Mouse (Mus musculus) stomach, postnatal 0 days (tissue): ENCODE data around the gene Hist1h3b. TPM values are rescaled to one million over a fixed set of nuclear protein-coding genes. Genes with fewer than 3 reads are reported as not detected.

ENCODE experiments used
- ATAC-seq: fragments of 200-750 bp; cut with Nextera tagmentation; 2 replicates; pipeline ENCODE4 v1.8.0; 2017; ENCODE audit not compliant: low FRiP score, low TSS enrichment
- DNase-seq: peaks from one replicate; pipeline ENCODE4 v3.0.0-alpha.2; 2016; ENCODE audit warnings: low spot score
- H3K27ac ChIP-seq: fragments of 300-500 bp; sonication (generic); replicated peaks from 2 replicates; pipeline ENCODE4 v1.5.1; 2014; ENCODE audit warnings: mild to moderate bottlenecking, control low read depth
- H3K27me3 ChIP-seq: fragments of 300-500 bp; sonication (generic); 2 replicates; pipeline ENCODE4 v1.6.1; 2014; ENCODE audit warnings: low read length; ENCODE audit not compliant: control insufficient read depth, insufficient read depth
- H3K36me3 ChIP-seq: fragments of 300-500 bp; sonication (generic); 2 replicates; pipeline ENCODE4 v1.6.1; 2014; ENCODE audit warnings: low read length, mixed read lengths; ENCODE audit not compliant: control insufficient read depth, insufficient read depth
- H3K4me1 ChIP-seq: fragments of 300-500 bp; sonication (generic); replicated peaks from 2 replicates; pipeline ENCODE4 v1.6.1; 2014; ENCODE audit warnings: antibody characterized with exemption; ENCODE audit not compliant: control insufficient read depth, insufficient read depth
- H3K4me2 ChIP-seq: fragments of 300-500 bp; sonication (generic); replicated peaks from 2 replicates; pipeline ENCODE4 v1.6.1; 2014; ENCODE audit warnings: low read depth, mild to moderate bottlenecking, control low read depth, moderate library complexity
- H3K4me3 ChIP-seq: fragments of 300-500 bp; sonication (generic); 2 replicates; pipeline ENCODE4 v1.5.1; 2014; ENCODE audit warnings: low read depth, low read length, control low read depth
- H3K9ac ChIP-seq: fragments of 300-500 bp; sonication (generic); 2 replicates; pipeline ENCODE4 v1.6.1; 2014; ENCODE audit warnings: mild to moderate bottlenecking, low read length, control low read depth, mixed read lengths
- H3K9me3 ChIP-seq: fragments of 300-500 bp; sonication (generic); 2 replicates; pipeline ENCODE4 v1.6.1; 2016; ENCODE audit warnings: low read length; ENCODE audit not compliant: control insufficient read depth
- CTCF ChIP-seq: IDR thresholded peaks from 2 replicates; pipeline ENCODE4 v1.5.1; 2016; ENCODE audit warnings: antibody characterized with exemption, low read depth, mild to moderate bottlenecking, moderate library complexity
- EP300 ChIP-seq: optimal IDR thresholded peaks from 2 replicates; pipeline ENCODE3; 2016; ENCODE audit warnings: antibody characterized with exemption
- WGBS: fragments of 180-500 bp; shearing (Covaris S2); extraction: QIAGEN DNeasy Blood & Tissue Kit; methylation state at CpG from one replicate; pipeline ENCODE4 v1.1.7; 2014; 5-methylcytosine and 5-hydroxymethylcytosine counted together
- polyA plus RNA-seq: library from polyadenylated mRNA; unstranded; fragments of >200 nt; fragmentation: Nextera tagmentation; extraction: Ambion mirVana; gene quantifications from 2 replicates; pipeline ENCODE4 v1.2.1, GENCODE M21; 2015

Gene Hist1h3b
- polyA plus RNA-seq, 1 experiment from 2014 or later, result 6.7 TPM

DNA sequence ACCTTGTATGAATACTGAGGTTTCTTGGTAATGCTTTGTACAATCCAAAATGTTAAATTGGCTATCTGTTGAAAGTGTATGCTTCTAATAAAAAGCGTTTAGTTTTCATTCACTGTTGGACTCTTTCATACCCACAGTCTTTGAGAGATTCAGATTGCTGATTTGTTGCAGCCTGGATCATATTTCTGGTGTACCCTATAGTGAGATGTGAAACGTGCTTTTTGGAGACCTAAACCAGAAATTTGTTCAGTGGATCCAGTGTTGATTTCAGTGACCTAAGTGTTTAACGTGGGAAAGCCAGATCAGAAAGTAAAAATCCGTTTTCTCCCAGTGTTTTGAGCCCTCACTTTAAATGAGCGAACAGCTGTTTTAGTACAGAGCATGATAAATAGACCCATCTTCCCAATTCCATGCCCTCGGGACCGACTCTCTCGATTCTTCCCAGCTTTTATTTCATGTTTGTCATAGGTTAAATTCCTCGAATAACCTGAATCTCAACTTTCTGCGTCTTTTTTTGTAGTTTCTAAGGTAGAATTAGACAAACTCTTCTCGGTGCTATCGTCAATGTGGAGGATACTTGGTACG is 11.7 kb upstream of the Hist1h3b start:
- Histone ChIP-seq H3K9ac (peak overlapping the region; percentile 88), H3K4me1 (no peaks in the 10 kb centered on the region), H3K4me2 (peak overlapping the region; percentile 84), H3K27ac (peak overlapping the region; percentile 96), H3K9me3 (no peaks in the 10 kb centered on the region), H3K27me3 (no peaks in the 10 kb centered on the region), H3K36me3 (no peaks in the 10 kb centered on the region), H3K4me3 (peak overlapping the region; percentile 55)
- no peak for ATAC-seq
- 14% methylated on average over 13 of the region's 13 CpGs for WGBS
- DNase-seq, result no peak
- no peak for TF ChIP-seq EP300
- no peak for TF ChIP-seq CTCF

DNA sequence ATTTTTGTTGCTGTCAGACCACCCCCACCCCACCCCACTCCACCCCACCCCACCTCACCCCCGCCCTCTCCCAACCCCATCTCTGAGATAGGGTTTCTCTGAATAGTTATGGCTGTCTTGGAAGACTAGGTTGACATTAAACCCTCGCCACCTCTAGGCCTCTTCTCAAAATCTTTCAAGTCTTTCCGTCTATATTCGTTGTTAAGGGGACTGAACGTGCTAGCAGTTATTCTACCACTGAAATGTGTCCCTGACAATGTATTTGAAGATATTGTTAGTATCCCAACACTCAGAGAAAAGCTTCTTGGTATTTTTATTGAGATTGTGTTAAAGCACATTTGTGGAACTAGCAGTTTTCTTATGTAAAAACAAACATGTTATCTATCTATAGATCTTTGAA is 11.2 kb upstream of the Hist1h3b start:
- Histone ChIP-seq H3K9ac (no peak overlapping the region), H3K27me3 (no peaks in the 10 kb centered on the region), H3K4me3 (no peak overlapping the region), H3K9me3 (no peaks in the 10 kb centered on the region), H3K4me2 (peak overlapping the region; percentile 84; the same call in 1 of the 2 replicates), H3K4me1 (no peaks in the 10 kb centered on the region), H3K36me3 (no peaks in the 10 kb centered on the region), H3K27ac (no peak overlapping the region)
- no peak for TF ChIP-seq CTCF
- no peak for TF ChIP-seq EP300
- DNase-seq (no peak), ATAC-seq (no peak)
- 46% methylated on average over 5 of the region's 5 CpGs for WGBS

DNA sequence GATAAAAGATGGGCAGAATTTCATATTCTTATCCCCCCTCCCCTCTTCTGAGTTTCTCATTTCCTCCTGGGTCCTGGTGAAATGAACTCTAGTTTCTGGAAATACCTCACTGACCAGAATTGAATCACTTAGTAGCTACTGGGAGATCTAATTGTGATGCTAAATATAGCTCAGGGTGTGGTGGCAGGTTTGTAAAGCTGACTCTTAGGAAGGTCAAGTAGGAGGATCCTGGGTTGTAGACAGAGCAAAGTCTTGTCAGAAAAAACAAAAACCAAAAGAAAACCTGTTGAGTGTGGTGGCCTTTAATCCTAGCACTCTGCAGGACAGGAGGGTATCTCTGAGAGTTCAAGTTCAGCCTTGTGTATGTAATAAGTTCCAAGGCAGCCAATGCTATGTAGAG is 10.1 kb upstream of the Hist1h3b start:
- DNase-seq (no peak), ATAC-seq (no peak)
- no peak overlapping the region for H3K4me2 ChIP-seq
- no peak overlapping the region for H3K9ac ChIP-seq
- no peak overlapping the region for H3K4me3 ChIP-seq
- H3K27me3 ChIP-seq, result no peaks in the 10 kb centered on the region
- no peaks in the 10 kb centered on the region for H3K9me3 ChIP-seq
- no peaks in the 10 kb centered on the region for H3K36me3 ChIP-seq
- TF ChIP-seq CTCF (no peak), EP300 (no peak)
- H3K4me1 ChIP-seq, result no peaks in the 10 kb centered on the region
- no peak overlapping the region for H3K27ac ChIP-seq

DNA sequence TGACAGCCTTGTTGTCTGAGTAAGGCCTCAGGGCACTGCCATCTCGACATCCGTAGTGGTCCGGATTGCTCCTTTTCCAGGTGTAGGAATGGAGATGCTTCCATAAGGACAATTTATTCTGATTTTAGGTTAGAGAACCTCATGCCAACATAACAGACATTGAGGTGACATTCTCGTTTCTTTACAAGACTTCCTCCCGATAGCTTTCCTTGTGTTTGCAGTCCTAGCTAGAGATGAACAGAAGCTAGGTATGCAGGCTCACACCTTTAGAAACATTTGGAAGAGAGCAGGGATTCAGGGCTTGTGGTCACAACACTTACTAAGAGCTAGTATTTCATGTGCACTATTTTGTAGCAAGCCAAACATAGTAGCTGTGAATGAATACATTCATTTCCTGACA is 8.9 kb upstream of the Hist1h3b start:
- DNase-seq (no peak), ATAC-seq (no peak)
- 78% methylated on average over 5 of the region's 5 CpGs for WGBS
- Histone ChIP-seq H3K27ac (no peak overlapping the region), H3K36me3 (no peaks in the 10 kb centered on the region), H3K9ac (no peak overlapping the region), H3K4me3 (no peak overlapping the region), H3K9me3 (no peaks in the 10 kb centered on the region), H3K27me3 (no peaks in the 10 kb centered on the region), H3K4me2 (no peak overlapping the region), H3K4me1 (no peaks in the 10 kb centered on the region)
- TF ChIP-seq EP300, result no peak
- TF ChIP-seq CTCF, result no peak

DNA sequence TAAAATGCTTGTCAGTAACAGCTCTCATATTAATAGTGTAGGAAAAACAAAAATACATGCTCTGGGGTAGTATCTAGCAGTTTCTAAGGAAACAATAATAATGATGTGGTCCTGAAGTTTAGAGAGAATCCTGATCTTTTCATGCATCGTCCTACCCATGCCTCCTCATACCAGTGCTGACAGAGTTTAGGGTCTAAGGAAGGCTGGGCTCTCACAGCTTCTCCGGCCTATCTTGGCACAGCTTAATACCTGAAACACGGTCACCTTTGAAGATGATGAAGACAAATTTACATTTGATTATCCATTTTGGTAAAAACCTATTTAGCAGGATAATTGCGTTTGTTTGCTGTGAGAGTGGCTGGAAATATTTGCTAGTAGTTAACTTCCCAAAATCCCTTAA is 8.1 kb upstream of the Hist1h3b start:
- H3K9me3 ChIP-seq, result no peaks in the 10 kb centered on the region
- no peaks in the 10 kb centered on the region for H3K4me1 ChIP-seq
- no peak overlapping the region for H3K4me2 ChIP-seq
- DNase-seq (no peak), ATAC-seq (no peak)
- H3K27ac ChIP-seq, result no peak overlapping the region
- no peak overlapping the region for H3K9ac ChIP-seq
- peak overlapping the region; percentile 33; the same call in 1 of the 2 replicates for H3K4me3 ChIP-seq
- TF ChIP-seq CTCF (no peak), EP300 (no peak)
- no peaks in the 10 kb centered on the region for H3K36me3 ChIP-seq
- no peaks in the 10 kb centered on the region for H3K27me3 ChIP-seq
- WGBS, result 27% methylated on average over 4 of the region's 4 CpGs

DNA sequence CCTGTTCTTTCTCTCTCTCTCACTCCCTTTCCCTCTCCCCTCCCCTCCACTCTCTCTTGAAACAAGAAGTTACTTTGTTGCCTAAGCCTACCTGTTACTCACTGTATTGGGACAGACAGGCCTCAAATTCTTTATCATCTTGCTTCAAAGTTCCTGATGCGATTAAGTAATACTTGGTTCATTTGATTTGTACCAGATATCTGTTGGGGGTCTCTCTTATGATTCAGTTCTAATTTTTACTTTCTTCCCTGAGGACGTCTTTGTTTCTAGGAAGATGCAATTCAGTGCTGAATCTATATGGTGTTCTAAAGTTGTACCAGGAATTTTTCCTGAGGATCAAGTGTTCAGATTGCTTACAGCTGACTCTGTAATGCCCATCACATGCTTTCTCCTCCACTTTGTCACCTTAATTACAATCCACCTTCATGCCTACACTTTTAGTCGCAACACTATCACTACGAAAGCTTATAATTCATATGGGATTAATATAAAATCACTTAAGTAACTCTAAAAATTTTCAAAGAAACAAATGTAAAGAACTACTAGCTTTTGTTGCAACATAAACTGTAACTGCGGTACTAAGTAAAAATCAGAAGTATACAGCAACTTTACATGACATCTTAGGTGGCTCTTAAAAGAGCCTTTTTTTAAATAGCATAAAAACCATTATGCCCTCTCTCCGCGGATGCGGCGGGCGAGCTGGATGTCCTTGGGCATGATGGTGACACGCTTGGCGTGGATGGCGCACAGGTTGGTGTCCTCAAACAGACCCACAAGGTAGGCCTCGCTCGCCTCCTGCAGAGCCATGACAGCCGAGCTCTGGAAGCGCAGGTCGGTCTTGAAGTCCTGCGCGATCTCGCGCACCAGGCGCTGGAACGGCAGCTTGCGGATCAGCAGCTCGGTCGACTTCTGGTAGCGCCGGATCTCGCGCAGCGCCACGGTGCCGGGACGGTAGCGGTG is 7.4 kb upstream of the Hist1h3b start:
- ATAC-seq (no peak), DNase-seq (no peak)
- no peaks in the 10 kb centered on the region for H3K9me3 ChIP-seq
- H3K36me3 ChIP-seq, result no peaks in the 10 kb centered on the region
- no peak overlapping the region for H3K27ac ChIP-seq
- peak overlapping the region; percentile 33 for H3K4me3 ChIP-seq
- 1% methylated on average over 13 of the region's 36 CpGs for WGBS
- H3K4me2 ChIP-seq, result peak overlapping the region; percentile 62
- no peak for TF ChIP-seq EP300
- no peak for TF ChIP-seq CTCF
- H3K9ac ChIP-seq, result peak overlapping the region; percentile 41
- H3K4me1 ChIP-seq, result no peaks in the 10 kb centered on the region
- H3K27me3 ChIP-seq, result no peaks in the 10 kb centered on the region
